Mouse (Mus musculus): ENCODE measurements around the gene Jakmip3.
A peak's percentile ranks its signal among the peaks of the same experiment; 100 is the strongest.

The Jakmip3 gene

GRCm38 (mm10) chr7:138940612-138941461 is at the start of gene Jakmip3:
TSS of gene Jakmip3 (plus strand) at chr7:138940730.
- DNase-seq = no peak

- no peak for DNase-seq
Observed at GRCm38 (mm10) chr7:138898122-138898521, 42.4 kb upstream of the Jakmip3 start.

- DNase-seq = no peak
Observed at GRCm38 (mm10) chr7:138898743-138899142, 41.8 kb upstream of the Jakmip3 start.

- DNase-seq = no peak
Observed at GRCm38 (mm10) chr7:138903886-138904435, 36.6 kb upstream of the Jakmip3 start.

- DNase-seq = no peak
Observed at GRCm38 (mm10) chr7:138906441-138906840, 34.1 kb upstream of the Jakmip3 start.

GRCm38 (mm10) chr7:138907043-138907442 is 33.5 kb upstream of the Jakmip3 start:
- no peak for DNase-seq

GRCm38 (mm10) chr7:138907976-138908375 is 32.6 kb upstream of the Jakmip3 start:
- no peak for DNase-seq

GRCm38 (mm10) chr7:138908768-138909276 is 31.7 kb upstream of the Jakmip3 start:
- no peak for DNase-seq

GRCm38 (mm10) chr7:138909277-138910192 is 31.0 kb upstream of the Jakmip3 start, which contains the start of gene Bnip3:
TSS of gene Bnip3 (minus strand) at chr7:138909519.
- peak; percentile 71 to 74 for DNase-seq

- DNase-seq = no peak
Observed at GRCm38 (mm10) chr7:138910193-138910562, 30.4 kb upstream of the Jakmip3 start.

GRCm38 (mm10) chr7:138913616-138914015 is 26.9 kb upstream of the Jakmip3 start:
- no peak for DNase-seq

GRCm38 (mm10) chr7:138919156-138919944 is 21.2 kb upstream of the Jakmip3 start:
- peak in 1 of 2 experiments; percentile 20 for DNase-seq

- no peak for DNase-seq
Observed at GRCm38 (mm10) chr7:138921611-138922010, 18.9 kb upstream of the Jakmip3 start.

- DNase-seq = no peak
Observed at GRCm38 (mm10) chr7:138923756-138924425, 16.6 kb upstream of the Jakmip3 start.

GRCm38 (mm10) chr7:138928456-138928855 is 12.1 kb upstream of the Jakmip3 start:
- DNase-seq = no peak

- DNase-seq = no peak
Observed at GRCm38 (mm10) chr7:138934523-138934922, 6.0 kb upstream of the Jakmip3 start.

- no peak for DNase-seq
Observed at GRCm38 (mm10) chr7:138938991-138939390, 1.5 kb upstream of the Jakmip3 start.

GRCm38 (mm10) chr7:138940256-138940611 is 296 bp upstream of the Jakmip3 start:
- no peak for DNase-seq

- DNase-seq = no peak
Observed at GRCm38 (mm10) chr7:138941571-138941970, 1.0 kb downstream of the Jakmip3 start.

- DNase-seq = no peak
Observed at GRCm38 (mm10) chr7:138942301-138942700, 1.8 kb downstream of the Jakmip3 start.

- no peak for DNase-seq
Observed at GRCm38 (mm10) chr7:138945668-138946067, 5.1 kb downstream of the Jakmip3 start.

- no peak for DNase-seq
Observed at GRCm38 (mm10) chr7:138947741-138948140, 7.2 kb downstream of the Jakmip3 start.

All from thymus, adult 18-20 months (tissue).